Mouse (Mus musculus) neural tube, embryonic 15.5 days (tissue): ENCODE data around the gene Gm49486. TPM values are rescaled to one million over a fixed set of nuclear protein-coding genes. Genes with fewer than 3 reads are reported as not detected.
"Not testable (repeated sequence)": the region's sequence is repeated elsewhere in the genome, so short reads cannot be mapped to it uniquely, and the experiment has no call there.

ENCODE experiments used
- ATAC-seq: fragments of 200-750 bp; cut with Nextera tagmentation; 2 replicates; pipeline ENCODE4 v1.8.0; 2017; ENCODE audit warnings: mild to moderate bottlenecking, moderate TSS enrichment, moderate library complexity; ENCODE audit not compliant: low FRiP score
- H3K27ac ChIP-seq: fragments of 300-500 bp; sonication (generic); replicated peaks from 2 replicates; pipeline ENCODE4 v1.5.1; 2015; ENCODE audit warnings: mild to moderate bottlenecking, inconsistent platforms
- H3K27me3 ChIP-seq: fragments of 300-500 bp; sonication (generic); replicated peaks from 2 replicates; pipeline ENCODE4 v1.6.1; 2015; ENCODE audit warnings: inconsistent platforms
- H3K36me3 ChIP-seq: fragments of 300-500 bp; sonication (generic); 2 replicates; pipeline ENCODE4 v1.6.1; 2015; ENCODE audit warnings: inconsistent platforms
- H3K4me1 ChIP-seq: fragments of 300-500 bp; sonication (generic); 2 replicates; pipeline ENCODE4 v1.6.1; 2015; ENCODE audit warnings: inconsistent platforms
- H3K4me2 ChIP-seq: fragments of 300-500 bp; sonication (generic); 2 replicates; pipeline ENCODE4 v1.6.1; 2015; ENCODE audit warnings: inconsistent platforms, mild to moderate bottlenecking, moderate library complexity
- H3K4me3 ChIP-seq: fragments of 300-500 bp; sonication (generic); replicated peaks from 2 replicates; pipeline ENCODE4 v1.5.1; 2015; ENCODE audit warnings: mild to moderate bottlenecking, inconsistent platforms
- H3K9ac ChIP-seq: fragments of 300-500 bp; sonication (generic); replicated peaks from 2 replicates; pipeline ENCODE4 v1.6.1; 2015; ENCODE audit warnings: mild to moderate bottlenecking, inconsistent platforms
- H3K9me3 ChIP-seq: fragments of 300-500 bp; sonication (generic); replicated peaks from 2 replicates; pipeline ENCODE4 v1.6.1; 2016; ENCODE audit warnings: inconsistent platforms
- WGBS: fragments of 180-500 bp; shearing (Covaris S2); methylation state at CpG from one replicate; pipeline ENCODE4 v1.1.7; 2015; ENCODE audit warnings: mixed read lengths; 5-methylcytosine and 5-hydroxymethylcytosine counted together
- polyA plus RNA-seq: library from polyadenylated mRNA; unstranded; fragments of >200 nt; fragmentation: Nextera tagmentation; extraction: Ambion mirVana; gene quantifications from 2 replicates; pipeline ENCODE4 v1.2.1, GENCODE M21; 2015

Gm49486 gene
- polyA plus RNA-seq, 1 experiment from 2014 or later = 1.3 TPM

DNA sequence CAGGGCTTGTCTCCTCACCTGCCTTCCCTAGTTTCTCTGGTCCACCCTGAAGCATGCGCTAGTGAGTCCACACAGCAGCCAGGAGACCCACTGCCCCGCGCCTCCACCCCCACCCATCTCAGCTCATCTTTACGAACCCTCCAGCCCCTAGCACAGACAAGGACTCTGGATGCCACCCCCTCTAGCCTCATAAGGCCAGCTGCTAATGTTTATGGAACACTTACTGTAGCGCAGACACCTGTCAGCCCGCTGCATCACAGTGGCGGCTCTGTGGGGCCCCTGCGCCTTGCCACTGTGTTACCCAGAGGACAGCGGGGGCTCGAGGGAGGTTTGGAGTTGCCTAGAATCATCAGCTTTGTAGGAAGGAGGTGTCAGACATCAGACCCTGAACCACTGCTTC, 26.6 kb upstream of the Gm49486 start:
- H3K4me3 ChIP-seq = no peak overlapping the region
- peaks cover 18% of the 10 kb centered on the region for H3K4me1 ChIP-seq
- no peak for ATAC-seq
- peak overlapping the region; percentile 56; the same call in 1 of the 2 replicates for H3K27ac ChIP-seq
- no peaks in the 10 kb centered on the region for H3K36me3 ChIP-seq
- H3K9me3 ChIP-seq = no peaks in the 10 kb centered on the region
- H3K9ac ChIP-seq = no peak overlapping the region
- no peak overlapping the region; the same call in 1 of the 2 replicates for H3K4me2 ChIP-seq
- WGBS = 22% methylated on average over 10 of the region's 10 CpGs
- no peaks in the 10 kb centered on the region for H3K27me3 ChIP-seq

DNA sequence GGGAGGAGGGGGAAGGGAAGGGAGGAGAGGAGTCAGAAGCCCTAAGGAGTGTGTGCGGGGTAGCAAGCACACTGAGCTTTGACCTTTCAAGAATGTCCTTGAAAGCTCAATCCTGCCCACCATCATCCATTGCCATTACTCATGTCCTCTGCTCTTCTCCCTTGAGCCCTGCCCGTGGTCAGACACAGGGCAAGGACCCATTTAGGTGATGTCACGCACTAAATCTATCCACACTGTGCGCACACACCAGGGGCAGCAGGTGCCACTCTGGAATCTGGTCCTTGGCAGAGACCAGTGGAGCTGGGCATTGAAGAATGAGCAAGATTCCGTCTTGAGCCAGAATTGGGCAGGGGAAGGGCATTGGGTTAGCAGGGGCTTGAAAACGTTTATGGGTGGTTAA, 21.0 kb upstream of the Gm49486 start:
- Histone ChIP-seq H3K9me3 (no peaks in the 10 kb centered on the region), H3K9ac (no peak overlapping the region), H3K4me3 (no peak overlapping the region), H3K27ac (no peak overlapping the region), H3K4me1 (no peaks in the 10 kb centered on the region), H3K4me2 (no peak overlapping the region), H3K27me3 (no peaks in the 10 kb centered on the region), H3K36me3 (no peaks in the 10 kb centered on the region)
- 83% methylated on average over 6 of the region's 6 CpGs for WGBS
- ATAC-seq = no peak

DNA sequence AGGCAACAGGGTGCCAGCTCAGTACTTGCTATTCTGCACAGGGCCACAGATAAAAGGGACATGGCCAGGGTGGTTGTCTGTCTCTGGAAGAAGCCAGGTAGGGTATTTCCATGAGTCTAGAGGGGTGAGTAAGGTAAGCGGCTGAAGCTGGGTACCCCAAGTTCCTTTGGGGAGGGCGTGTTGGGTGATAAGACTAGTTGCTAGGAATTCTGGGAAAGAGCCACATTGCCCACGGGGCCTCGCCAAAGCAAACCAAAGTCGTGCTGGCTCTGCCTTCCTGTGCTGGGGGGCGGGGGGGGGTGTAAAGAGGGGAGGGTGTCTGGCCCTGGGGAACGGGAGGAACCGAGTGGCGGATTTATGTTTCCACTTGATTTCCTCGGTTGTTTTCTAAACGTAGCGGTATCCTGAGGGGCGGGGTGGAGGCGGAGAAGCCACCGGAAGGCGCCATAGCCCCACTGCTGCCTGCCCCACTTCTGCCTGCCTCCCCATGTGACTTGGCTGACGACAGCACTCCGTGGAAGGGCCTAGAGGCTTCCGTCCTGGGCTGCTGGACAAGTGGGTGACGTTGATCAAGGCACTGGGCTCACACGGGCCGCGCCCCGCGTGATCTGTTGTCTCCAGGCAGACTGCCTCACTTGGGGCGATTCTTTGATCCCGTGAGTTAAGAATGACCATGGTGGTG, 20.3 kb upstream of the Gm49486 start:
- H3K27me3 ChIP-seq = no peaks in the 10 kb centered on the region
- H3K4me3 ChIP-seq = no peak overlapping the region
- no peak for ATAC-seq
- no peaks in the 10 kb centered on the region for H3K4me1 ChIP-seq
- no peak overlapping the region for H3K27ac ChIP-seq
- H3K4me2 ChIP-seq = no peak overlapping the region
- WGBS = 77% methylated on average over 27 of the region's 27 CpGs
- no peaks in the 10 kb centered on the region for H3K9me3 ChIP-seq
- no peak overlapping the region for H3K9ac ChIP-seq
- no peaks in the 10 kb centered on the region for H3K36me3 ChIP-seq

DNA sequence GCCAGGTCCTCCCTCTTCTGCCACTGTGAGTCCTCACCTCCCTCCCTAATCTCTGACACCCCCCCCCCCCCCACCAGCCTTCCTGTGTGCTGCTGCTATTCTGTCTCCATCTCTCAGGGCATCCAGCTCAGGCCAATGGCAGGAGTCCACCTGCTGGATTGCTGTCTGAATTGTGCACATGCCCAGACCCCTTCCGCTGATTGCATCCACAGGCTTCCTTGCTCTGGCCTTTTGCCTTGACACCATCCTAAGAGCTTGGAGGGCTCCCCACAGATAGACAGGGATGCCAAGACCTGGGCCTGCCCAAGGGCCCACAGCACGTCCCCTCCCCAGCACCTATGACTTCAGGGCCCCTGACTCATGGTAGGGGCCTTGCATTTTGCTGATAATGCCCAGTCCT, 18.8 kb upstream of the Gm49486 start:
- no peak overlapping the region for H3K4me3 ChIP-seq
- no peaks in the 10 kb centered on the region for H3K9me3 ChIP-seq
- WGBS = 80% methylated on average over 2 of the region's 2 CpGs
- no peak for ATAC-seq
- no peak overlapping the region for H3K9ac ChIP-seq
- no peak overlapping the region for H3K27ac ChIP-seq
- no peaks in the 10 kb centered on the region for H3K4me1 ChIP-seq
- no peak overlapping the region for H3K4me2 ChIP-seq
- H3K27me3 ChIP-seq = no peaks in the 10 kb centered on the region
- no peaks in the 10 kb centered on the region for H3K36me3 ChIP-seq

DNA sequence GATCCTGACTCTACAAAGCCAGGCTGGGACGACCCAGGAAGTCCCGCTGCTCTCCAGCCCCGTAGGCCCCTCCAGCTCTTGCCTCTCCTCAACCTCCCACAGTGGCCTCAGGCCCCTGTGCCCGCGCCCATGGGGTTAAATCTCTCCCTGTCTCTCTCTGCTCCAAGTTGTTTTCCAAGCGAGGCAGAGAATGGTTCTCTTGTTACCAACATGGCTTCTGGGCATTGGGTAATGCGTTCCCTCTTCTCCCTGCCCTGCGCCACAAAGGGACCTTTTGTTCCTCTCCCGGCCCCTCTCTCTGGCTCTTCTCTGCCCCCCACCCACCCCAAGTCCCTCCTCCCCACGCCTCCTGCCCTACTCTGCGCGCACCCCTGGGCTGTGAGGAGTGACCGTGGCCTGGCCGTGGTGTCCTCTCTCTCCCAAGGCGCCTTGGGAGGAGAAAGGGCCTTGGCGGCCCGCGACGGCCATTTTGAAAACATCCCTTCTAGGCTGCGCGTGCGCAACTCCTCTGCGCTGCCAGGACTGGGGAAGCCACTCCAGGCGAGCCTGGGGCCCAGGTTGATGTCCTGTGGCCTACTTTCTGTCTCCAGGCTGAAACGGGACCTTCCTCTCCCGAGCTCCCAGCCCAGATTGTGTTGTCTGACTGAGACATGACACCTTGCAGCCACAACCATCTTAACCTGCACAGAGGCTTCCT, 16.3 kb upstream of the Gm49486 start:
- H3K9ac ChIP-seq = no peak overlapping the region
- H3K36me3 ChIP-seq = no peaks in the 10 kb centered on the region
- no peaks in the 10 kb centered on the region for H3K4me1 ChIP-seq
- 87% methylated on average over 26 of the region's 26 CpGs for WGBS
- H3K4me3 ChIP-seq = no peak overlapping the region
- no peak for ATAC-seq
- no peak overlapping the region for H3K27ac ChIP-seq
- no peak overlapping the region for H3K4me2 ChIP-seq
- H3K27me3 ChIP-seq = no peaks in the 10 kb centered on the region
- no peaks in the 10 kb centered on the region for H3K9me3 ChIP-seq

DNA sequence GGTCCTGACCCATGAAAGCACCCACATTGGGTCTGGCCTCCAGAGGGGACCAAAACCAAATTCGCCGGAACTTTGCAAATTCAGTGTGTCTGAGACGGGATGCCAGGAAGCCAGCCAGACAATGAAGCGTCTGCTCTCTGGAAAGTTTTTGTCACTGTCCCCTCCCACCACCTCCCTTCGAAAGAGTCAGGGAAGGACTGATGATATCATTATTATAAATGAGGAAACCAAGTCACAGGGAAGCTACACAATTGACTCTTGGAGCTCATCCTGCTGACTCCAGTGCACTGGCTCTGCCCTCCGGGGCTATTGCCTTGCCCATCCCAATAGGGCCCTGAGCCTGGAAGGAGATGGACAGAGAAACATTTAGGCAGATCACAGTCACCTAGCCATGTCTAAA, 15.6 kb upstream of the Gm49486 start:
- H3K4me1 ChIP-seq = no peaks in the 10 kb centered on the region
- H3K4me3 ChIP-seq = no peak overlapping the region
- no peaks in the 10 kb centered on the region for H3K9me3 ChIP-seq
- no peaks in the 10 kb centered on the region for H3K27me3 ChIP-seq
- H3K27ac ChIP-seq = no peak overlapping the region
- H3K4me2 ChIP-seq = no peak overlapping the region
- 79% methylated on average over 6 of the region's 6 CpGs for WGBS
- no peak for ATAC-seq
- H3K9ac ChIP-seq = no peak overlapping the region
- no peaks in the 10 kb centered on the region for H3K36me3 ChIP-seq

DNA sequence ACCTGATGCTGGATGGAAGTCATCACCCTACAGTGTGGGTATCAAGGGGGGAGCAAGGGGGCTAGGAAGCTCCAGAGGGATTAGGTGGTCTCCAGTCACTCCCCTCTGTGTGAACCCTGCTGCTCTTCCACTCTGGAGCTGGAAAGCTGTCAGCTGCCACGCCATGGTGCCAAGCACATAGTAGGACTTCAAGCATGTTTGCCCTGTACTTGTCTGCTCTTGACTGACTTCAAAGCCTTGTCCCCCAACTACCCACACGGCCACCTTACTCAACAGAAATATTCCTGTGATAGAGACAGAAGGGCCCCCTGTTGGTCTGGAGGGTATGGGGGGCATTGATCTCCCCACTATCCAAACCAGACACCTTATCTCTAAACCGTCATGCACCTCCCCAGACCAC, 13.0 kb upstream of the Gm49486 start:
- H3K4me1 ChIP-seq = no peaks in the 10 kb centered on the region
- no peak for ATAC-seq

DNA sequence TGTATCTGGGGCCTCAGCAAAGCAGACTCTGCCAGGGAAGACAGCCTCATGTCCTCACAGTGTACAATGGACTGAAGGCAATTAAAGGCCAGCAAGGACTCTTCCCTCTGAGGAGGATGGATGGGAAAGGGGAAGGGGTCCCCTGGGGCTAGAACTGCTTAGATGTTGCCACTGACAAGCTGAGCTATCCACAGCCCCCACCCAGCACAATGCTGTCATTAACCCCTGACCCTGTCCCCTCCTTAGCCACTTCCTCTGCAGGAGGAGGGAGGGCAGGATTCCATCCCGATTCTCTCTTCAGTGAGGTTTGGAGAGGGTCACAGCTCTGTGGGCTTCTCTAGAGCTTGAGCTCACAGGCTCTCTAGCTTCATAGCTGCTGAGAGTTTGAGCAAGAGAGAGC, 9.6 kb upstream of the Gm49486 start:
- Histone ChIP-seq H3K36me3 (no peaks in the 10 kb centered on the region), H3K27ac (no peak overlapping the region), H3K4me3 (no peak overlapping the region), H3K4me1 (peaks cover 4% of the 10 kb centered on the region), H3K9ac (no peak overlapping the region), H3K9me3 (no peaks in the 10 kb centered on the region), H3K4me2 (no peak overlapping the region), H3K27me3 (no peaks in the 10 kb centered on the region)
- 0% methylated on average over 1 of the region's 1 CpGs for WGBS
- ATAC-seq = no peak

More for the DNA sequence above, 13.0 kb upstream of the Gm49486 start:
- no peaks in the 10 kb centered on the region for H3K27me3 ChIP-seq
- H3K9me3 ChIP-seq = no peaks in the 10 kb centered on the region
- no peaks in the 10 kb centered on the region for H3K36me3 ChIP-seq
- no peak overlapping the region for H3K4me3 ChIP-seq
- no peak overlapping the region for H3K4me2 ChIP-seq
- no peak overlapping the region for H3K27ac ChIP-seq
- WGBS = 83% methylated on average over 3 of the region's 3 CpGs
- H3K9ac ChIP-seq = no peak overlapping the region

DNA sequence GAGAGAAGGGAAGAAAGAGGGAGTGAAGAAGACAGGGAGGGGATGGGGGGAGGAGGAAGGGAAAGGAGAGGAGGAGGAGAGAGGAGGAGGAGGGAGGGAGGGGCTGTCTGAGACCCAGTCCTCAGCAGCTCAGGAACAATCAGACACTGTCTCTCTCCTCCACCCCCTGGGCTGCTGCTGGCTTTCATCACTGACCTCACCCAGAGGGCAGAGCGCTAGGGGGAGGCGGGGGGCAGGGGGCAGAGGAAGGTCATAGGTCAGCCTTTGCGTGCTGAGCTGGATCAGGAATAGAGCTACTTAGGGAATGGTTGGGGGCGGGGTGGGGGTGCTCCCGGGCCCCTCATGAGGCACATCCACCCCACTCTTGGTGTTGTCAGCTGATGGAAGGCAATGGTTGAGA, 5.5 kb upstream of the Gm49486 start:
- H3K36me3 ChIP-seq = no peaks in the 10 kb centered on the region
- no peaks in the 10 kb centered on the region for H3K9me3 ChIP-seq
- ATAC-seq = no peak
- no peak overlapping the region for H3K4me2 ChIP-seq
- H3K4me3 ChIP-seq = no peak overlapping the region
- H3K4me1 ChIP-seq = peaks cover 12% of the 10 kb centered on the region
- no peak overlapping the region for H3K9ac ChIP-seq
- H3K27ac ChIP-seq = no peak overlapping the region
- WGBS = 9% methylated on average over 5 of the region's 5 CpGs
- no peaks in the 10 kb centered on the region for H3K27me3 ChIP-seq

DNA sequence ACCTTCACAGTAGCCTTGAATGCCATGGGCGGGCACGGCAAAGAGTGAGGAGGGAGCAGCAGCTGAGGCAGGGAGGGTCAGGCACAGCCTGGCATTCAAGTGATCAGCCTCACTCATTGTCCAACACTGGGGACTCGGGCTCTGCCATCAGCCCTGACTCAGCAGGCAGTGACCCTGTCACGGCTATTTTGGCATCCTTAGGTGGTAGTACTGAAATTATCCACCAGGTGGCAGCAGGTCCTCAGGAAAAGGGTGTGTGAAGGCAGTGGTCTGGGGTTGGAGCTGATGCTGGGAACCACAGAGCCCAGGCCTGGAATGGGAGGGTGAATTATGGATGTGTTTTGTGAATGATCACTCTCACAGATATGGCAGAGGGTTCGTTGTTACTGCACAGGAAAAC, 4.5 kb upstream of the Gm49486 start:
- peaks cover 17% of the 10 kb centered on the region for H3K4me1 ChIP-seq
- peak; percentile 36 for ATAC-seq
- peak overlapping the region; percentile 19; the same call in 1 of the 2 replicates for H3K4me2 ChIP-seq
- H3K9me3 ChIP-seq = no peaks in the 10 kb centered on the region
- 2% methylated on average over 5 of the region's 5 CpGs for WGBS
- no peaks in the 10 kb centered on the region for H3K27me3 ChIP-seq
- H3K4me3 ChIP-seq = no peak overlapping the region
- H3K27ac ChIP-seq = no peak overlapping the region; the same call in 1 of the 2 replicates
- H3K9ac ChIP-seq = 0 out of 2 replicates have a peak overlapping the region, but pooled peaks have one; percentile 26
- no peaks in the 10 kb centered on the region for H3K36me3 ChIP-seq

DNA sequence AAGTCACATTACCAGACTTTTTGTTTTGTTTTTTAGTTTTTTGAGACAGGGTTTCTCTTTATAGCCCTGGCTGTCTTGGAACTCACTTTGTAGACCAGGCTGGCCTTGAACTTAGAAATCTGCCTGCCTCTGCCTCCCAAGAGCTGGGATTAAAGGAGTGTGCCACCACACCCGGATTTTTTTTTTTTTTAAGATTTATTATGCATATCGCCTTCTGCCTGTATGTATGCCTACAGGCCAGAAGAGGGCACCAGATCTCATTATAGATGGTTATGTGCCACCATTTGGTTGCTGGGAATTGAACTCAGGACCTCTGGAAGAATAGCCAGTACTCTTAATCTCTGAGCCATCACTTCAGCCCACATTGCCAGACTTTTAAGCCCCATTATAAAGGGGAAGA, 3.4 kb upstream of the Gm49486 start:
- not testable (repeated sequence) for H3K4me3 ChIP-seq, H3K27ac ChIP-seq, H3K9ac ChIP-seq, H3K27me3 ChIP-seq, ATAC-seq, H3K9me3 ChIP-seq, H3K36me3 ChIP-seq, H3K4me2 ChIP-seq
- peaks cover 24% of the 10 kb centered on the region for H3K4me1 ChIP-seq
- WGBS = 61% methylated on average over 2 of the region's 2 CpGs

DNA sequence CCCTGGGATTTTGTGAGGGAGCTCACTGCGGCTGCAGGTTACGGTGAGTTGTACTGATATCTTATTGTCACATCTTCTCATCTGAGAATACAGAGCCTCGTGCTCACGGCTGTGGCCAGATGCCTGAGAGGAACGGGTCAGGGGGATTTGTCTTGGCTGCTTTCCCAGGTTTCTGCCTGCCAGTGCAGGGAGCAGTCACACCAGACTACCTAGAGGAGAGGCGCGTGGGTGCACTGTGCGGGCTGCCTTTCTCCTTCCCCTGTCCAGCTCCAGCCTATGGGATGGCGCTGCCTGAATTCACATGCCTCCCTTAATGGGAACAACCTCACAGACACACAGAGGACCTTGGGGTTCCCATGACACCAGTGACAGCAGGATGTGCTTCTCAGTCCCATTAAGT, 6.1 kb downstream of the Gm49486 start:
- Histone ChIP-seq H3K4me2 (no peak overlapping the region), H3K27ac (no peak overlapping the region), H3K9me3 (no peaks in the 10 kb centered on the region), H3K4me3 (no peak overlapping the region), H3K27me3 (no peaks in the 10 kb centered on the region), H3K36me3 (peaks cover 70% of the 10 kb centered on the region), H3K9ac (no peak overlapping the region), H3K4me1 (peaks cover 2% of the 10 kb centered on the region)
- 72% methylated on average over 9 of the region's 9 CpGs for WGBS
- ATAC-seq = no peak
